Mouse (Mus musculus): ENCODE data around the gene Dstyk. TPM values are rescaled to one million over a fixed set of nuclear protein-coding genes. Genes with fewer than 3 reads are reported as not detected.

Gene Dstyk
- polyA plus RNA-seq, 1 experiment from 2014 or later: 8.5 TPM

DNA sequence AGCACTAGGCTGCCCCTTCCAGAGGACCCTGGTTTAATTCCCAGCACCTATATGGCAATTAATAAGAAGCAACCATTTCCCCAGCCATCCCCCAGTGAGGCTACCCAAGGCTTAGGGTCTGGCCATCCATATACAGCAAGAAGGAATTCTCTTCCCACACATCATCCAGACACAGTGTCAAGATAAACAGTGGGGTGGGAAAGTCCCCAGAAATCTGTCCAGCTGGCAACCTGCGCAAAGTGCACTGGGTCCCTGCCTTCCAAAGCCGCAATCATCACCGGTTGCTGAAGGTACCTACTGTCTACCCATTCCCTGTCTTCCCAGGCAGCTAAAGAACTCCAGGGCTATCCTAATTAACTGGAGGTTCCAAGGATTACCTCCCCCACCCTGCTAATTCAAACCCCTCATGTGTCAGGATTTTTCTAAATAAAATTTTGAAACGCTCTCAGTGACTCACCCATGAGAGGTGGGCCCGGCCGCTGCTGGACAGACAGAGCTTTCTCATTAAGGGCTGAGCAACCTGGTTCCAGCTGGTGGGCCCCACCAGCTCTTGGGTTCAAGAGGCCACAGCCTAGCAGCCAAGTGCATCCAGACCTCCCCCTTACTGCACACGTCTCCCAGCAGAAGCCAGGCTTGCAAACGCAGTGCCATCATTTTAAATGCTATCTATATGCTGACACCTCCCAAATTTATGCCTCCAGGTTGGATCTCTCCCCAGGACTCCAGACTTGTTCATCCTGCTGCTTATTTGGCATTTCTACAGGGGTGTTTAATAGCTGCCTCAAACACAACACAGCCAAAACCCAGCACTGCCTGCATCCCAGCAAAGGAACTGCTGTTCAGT lies 40.9 kb upstream of the Dstyk start:
- peaks cover 36% of the 10 kb centered on the region for H3K36me3 ChIP-seq
- ATAC-seq (ENCODE audit: extremely low read depth, insufficient number of reproducible peaks, low FRiP score, low TSS enrichment): no peak
- peak overlapping the region; percentile 54 for H3K9ac ChIP-seq
- no peaks in the 10 kb centered on the region for H3K27me3 ChIP-seq (replicated peaks)
- no peaks in the 10 kb centered on the region for H3K9me3 ChIP-seq
- peaks cover 66% of the 10 kb centered on the region for H3K4me1 ChIP-seq
- 64% methylated on average over 8 of the region's 8 CpGs for WGBS
- no peak overlapping the region for H3K4me3 ChIP-seq
- H3K4me2 ChIP-seq: peak overlapping the region; percentile 47
- peak overlapping the region; percentile 28; the same call in 1 of the 2 replicates for H3K27ac ChIP-seq (replicated peaks)

DNA sequence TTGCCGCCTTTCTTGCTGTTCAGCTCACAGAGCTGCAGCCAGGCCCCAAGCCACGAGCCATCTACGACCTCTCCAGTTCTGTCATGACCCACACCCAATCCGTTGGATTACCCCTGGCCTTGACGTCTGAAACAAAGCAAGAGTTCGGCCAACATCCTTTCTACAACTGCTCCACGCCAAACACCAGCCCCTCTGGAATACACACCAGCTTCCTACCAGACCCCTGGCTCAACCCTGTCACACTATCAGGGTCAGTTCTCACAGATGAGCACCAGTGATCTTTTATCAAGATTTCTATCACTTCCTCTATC lies 40.3 kb upstream of the Dstyk start:
- no peak overlapping the region for H3K4me3 ChIP-seq
- no peaks in the 10 kb centered on the region for H3K27me3 ChIP-seq (replicated peaks)
- 0 out of 2 replicates have a peak overlapping the region, but pooled peaks have one; percentile 28 for H3K27ac ChIP-seq (replicated peaks)
- peak overlapping the region; percentile 54 for H3K9ac ChIP-seq
- no peaks in the 10 kb centered on the region for H3K9me3 ChIP-seq
- WGBS: 45% methylated on average over 7 of the region's 7 CpGs
- peaks cover 62% of the 10 kb centered on the region for H3K4me1 ChIP-seq
- H3K4me2 ChIP-seq: peak overlapping the region; percentile 47
- no peak for ATAC-seq (ENCODE audit: extremely low read depth, insufficient number of reproducible peaks, low FRiP score, low TSS enrichment)
- H3K36me3 ChIP-seq: peaks cover 33% of the 10 kb centered on the region

DNA sequence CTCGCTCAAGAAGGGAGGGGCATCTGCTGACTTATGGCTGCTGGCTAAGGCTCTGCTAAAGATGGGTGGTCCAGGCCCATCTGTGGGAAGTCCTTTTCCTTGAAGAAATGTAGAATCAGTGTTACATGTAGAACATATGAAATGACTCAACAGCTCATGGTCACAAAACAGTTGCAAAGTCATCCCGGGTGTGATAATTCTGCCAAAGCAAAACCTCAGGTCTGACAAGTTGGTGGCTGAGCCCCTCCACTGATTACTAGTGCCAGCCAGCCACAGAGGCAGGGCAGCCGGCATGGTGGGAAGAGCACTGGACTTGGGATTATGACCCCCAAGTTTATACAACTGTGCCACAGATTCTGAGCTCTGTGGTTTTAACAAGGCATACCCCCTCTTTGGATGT lies 39.5 kb upstream of the Dstyk start:
- H3K4me1 ChIP-seq: peaks cover 60% of the 10 kb centered on the region
- 85% methylated on average over 3 of the region's 3 CpGs for WGBS
- ATAC-seq (ENCODE audit: extremely low read depth, insufficient number of reproducible peaks, low FRiP score, low TSS enrichment): no peak

DNA sequence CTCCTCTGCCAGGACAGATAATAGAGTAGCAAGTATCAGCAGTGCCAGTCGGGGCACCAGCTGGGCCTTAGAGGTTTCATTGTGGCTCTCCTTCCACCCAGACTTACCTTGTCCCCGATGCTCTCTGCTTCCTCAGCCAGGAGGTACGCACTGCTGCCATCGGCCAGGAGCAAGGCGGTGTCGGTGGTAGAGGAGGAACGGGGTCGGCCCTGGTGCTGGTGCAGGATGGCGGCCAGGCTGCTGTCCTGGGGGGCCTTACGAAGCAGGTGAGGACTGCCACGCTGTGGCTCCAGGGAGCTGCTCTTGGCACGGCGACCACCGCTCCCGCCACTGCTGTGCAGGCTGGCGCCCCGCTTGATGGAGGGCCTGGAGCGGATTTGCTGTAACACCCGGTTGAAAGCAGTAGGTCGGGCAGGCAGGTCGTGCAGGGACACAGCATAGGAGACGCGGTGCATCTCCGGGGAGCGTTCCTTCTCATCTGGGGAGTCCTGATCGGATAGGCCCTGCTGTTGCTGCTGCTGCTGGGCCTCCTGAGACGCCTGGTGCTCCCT lies 36.7 kb upstream of the Dstyk start:
- Histone ChIP-seq H3K27ac (replicated peaks) (no peak overlapping the region), H3K4me2 (peak overlapping the region; percentile 39; the same call in 1 of the 2 replicates), H3K36me3 (peaks cover 39% of the 10 kb centered on the region), H3K4me1 (peaks cover 52% of the 10 kb centered on the region), H3K9me3 (no peaks in the 10 kb centered on the region), H3K9ac (no peak overlapping the region), H3K4me3 (no peak overlapping the region), H3K27me3 (replicated peaks) (no peaks in the 10 kb centered on the region)
- 86% methylated on average over 27 of the region's 27 CpGs for WGBS
- ATAC-seq (ENCODE audit: extremely low read depth, insufficient number of reproducible peaks, low FRiP score, low TSS enrichment): no peak

More for the DNA sequence above, 39.5 kb upstream of the Dstyk start:
- Histone ChIP-seq H3K9ac (0 out of 2 replicates have a peak overlapping the region, but pooled peaks have one; percentile 54), H3K27ac (replicated peaks) (0 out of 2 replicates have a peak overlapping the region, but pooled peaks have one; percentile 9), H3K4me2 (peak overlapping the region; percentile 47), H3K27me3 (replicated peaks) (no peaks in the 10 kb centered on the region), H3K36me3 (peaks cover 33% of the 10 kb centered on the region), H3K9me3 (no peaks in the 10 kb centered on the region), H3K4me3 (no peak overlapping the region)

DNA sequence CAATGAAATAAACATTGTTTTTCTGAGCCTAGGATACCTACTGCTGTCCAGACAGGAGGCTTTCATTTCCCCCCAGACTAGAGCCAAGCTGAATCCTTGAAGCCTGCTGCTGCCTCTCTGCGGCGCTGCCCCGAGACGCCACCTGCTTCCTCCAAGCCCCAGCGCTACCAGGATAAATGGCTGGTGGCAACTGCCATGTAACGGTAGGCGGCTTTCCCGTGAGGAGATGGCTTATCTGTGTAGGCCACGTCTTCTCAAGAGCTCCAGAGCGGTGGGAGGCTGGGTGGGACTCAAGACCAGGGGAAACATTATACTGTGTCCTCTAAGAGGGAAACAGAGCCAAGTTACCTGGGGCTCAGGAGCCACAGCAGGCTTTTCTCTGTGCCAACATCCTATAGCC lies 35.4 kb upstream of the Dstyk start:
- WGBS: 59% methylated on average over 10 of the region's 10 CpGs
- ATAC-seq (ENCODE audit: extremely low read depth, insufficient number of reproducible peaks, low FRiP score, low TSS enrichment): peak; percentile 68; the same call in 1 of the 2 replicates
- H3K4me3 ChIP-seq: peak overlapping the region; percentile 0; the same call in 1 of the 2 replicates
- H3K27me3 ChIP-seq (replicated peaks): no peaks in the 10 kb centered on the region
- H3K36me3 ChIP-seq: peaks cover 39% of the 10 kb centered on the region
- no peaks in the 10 kb centered on the region for H3K9me3 ChIP-seq
- peak overlapping the region; percentile 39 for H3K4me2 ChIP-seq
- H3K27ac ChIP-seq (replicated peaks): no peak overlapping the region
- H3K9ac ChIP-seq: no peak overlapping the region
- peaks cover 47% of the 10 kb centered on the region for H3K4me1 ChIP-seq

DNA sequence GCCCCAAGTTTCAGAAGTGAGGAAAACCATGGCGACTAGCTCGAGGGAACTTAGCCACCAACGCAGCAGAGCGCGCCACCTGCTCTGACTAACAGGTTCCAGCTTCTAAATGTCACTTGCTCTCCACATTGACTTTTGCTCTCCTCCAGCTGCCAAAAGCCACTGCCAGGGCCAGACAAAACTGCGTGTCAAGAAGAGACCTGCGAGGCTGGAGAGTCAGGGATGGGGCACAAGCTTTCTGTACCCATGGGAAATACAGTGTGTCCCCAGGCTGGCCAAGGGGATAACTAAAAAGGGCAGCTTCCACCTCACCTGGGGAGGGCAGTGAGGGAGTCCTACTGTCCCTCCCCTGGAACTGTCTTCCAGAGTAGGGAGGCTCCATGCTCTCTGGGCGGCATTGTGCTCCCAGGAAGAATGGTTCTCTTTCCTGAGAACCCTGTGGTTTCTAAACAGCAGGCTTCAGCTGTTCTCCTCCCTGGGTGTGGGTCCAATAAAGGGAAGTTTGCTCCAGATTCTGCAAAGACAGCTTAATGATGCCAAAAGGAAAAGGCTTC lies 33.3 kb upstream of the Dstyk start:
- Histone ChIP-seq H3K9ac (peak overlapping the region; percentile 56; the same call in 1 of the 2 replicates), H3K4me2 (peak overlapping the region; percentile 92; the same call in 1 of the 2 replicates), H3K4me3 (no peak overlapping the region), H3K9me3 (no peaks in the 10 kb centered on the region), H3K36me3 (peaks cover 26% of the 10 kb centered on the region), H3K27me3 (replicated peaks) (no peaks in the 10 kb centered on the region), H3K4me1 (peaks cover 54% of the 10 kb centered on the region), H3K27ac (replicated peaks) (no peak overlapping the region)
- no peak for ATAC-seq (ENCODE audit: extremely low read depth, insufficient number of reproducible peaks, low FRiP score, low TSS enrichment)
- 92% methylated on average over 8 of the region's 8 CpGs for WGBS

DNA sequence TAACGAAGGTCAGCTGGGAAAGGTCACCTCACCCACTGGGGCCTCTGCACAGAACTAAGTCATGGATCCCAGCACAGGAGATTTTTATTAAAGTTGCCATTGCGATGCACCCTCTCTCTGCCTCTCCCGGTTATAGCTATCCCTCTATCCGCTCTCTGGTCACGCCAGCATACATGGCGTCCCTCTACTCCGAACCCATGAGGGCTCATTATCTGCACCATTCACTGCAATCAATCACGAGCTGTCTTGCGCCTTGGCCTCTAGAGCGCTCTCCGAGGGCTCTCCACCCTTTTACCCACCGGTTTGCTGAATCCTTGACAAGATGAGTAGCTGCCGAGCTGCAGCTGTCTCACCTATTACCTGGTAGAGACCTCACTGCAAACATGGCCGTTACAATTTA lies 32.1 kb upstream of the Dstyk start:
- Histone ChIP-seq H3K36me3 (peaks cover 14% of the 10 kb centered on the region), H3K9ac (peak overlapping the region; percentile 56; the same call in 1 of the 2 replicates), H3K4me3 (0 out of 2 replicates have a peak overlapping the region, but pooled peaks have one; percentile 8), H3K4me1 (peaks cover 66% of the 10 kb centered on the region), H3K4me2 (peak overlapping the region; percentile 92), H3K27me3 (replicated peaks) (no peaks in the 10 kb centered on the region), H3K27ac (replicated peaks) (no peak overlapping the region), H3K9me3 (no peaks in the 10 kb centered on the region)
- no peak for ATAC-seq (ENCODE audit: extremely low read depth, insufficient number of reproducible peaks, low FRiP score, low TSS enrichment)
- 49% methylated on average over 14 of the region's 14 CpGs for WGBS

DNA sequence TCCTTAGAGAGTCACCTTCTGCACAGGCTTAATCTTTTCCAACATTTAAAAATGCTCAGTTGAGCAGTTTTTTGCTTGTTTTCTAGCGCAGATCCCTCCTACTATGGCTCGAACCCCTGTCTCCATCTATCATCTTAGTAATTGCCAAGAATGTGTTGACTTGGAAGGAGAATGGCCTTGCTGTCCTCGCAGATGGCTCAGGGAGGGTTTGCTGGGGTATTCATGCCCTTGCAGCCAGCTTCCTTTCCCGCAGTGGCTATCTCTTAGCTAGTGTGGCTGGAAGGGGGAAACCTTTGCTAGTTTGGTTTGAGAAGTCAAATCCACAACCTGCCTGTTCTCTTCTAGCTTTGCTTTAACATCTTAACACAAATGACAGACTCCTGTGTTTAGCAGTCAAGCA lies 31.6 kb upstream of the Dstyk start:
- H3K4me2 ChIP-seq: peak overlapping the region; percentile 92
- H3K27me3 ChIP-seq (replicated peaks): no peaks in the 10 kb centered on the region
- 64% methylated on average over 4 of the region's 4 CpGs for WGBS
- 0 out of 2 replicates have a peak overlapping the region, but pooled peaks have one; percentile 8 for H3K4me3 ChIP-seq
- H3K9ac ChIP-seq: no peak overlapping the region
- no peaks in the 10 kb centered on the region for H3K9me3 ChIP-seq
- no peak for ATAC-seq (ENCODE audit: extremely low read depth, insufficient number of reproducible peaks, low FRiP score, low TSS enrichment)
- peaks cover 10% of the 10 kb centered on the region for H3K36me3 ChIP-seq
- no peak overlapping the region for H3K27ac ChIP-seq (replicated peaks)
- peaks cover 70% of the 10 kb centered on the region for H3K4me1 ChIP-seq

DNA sequence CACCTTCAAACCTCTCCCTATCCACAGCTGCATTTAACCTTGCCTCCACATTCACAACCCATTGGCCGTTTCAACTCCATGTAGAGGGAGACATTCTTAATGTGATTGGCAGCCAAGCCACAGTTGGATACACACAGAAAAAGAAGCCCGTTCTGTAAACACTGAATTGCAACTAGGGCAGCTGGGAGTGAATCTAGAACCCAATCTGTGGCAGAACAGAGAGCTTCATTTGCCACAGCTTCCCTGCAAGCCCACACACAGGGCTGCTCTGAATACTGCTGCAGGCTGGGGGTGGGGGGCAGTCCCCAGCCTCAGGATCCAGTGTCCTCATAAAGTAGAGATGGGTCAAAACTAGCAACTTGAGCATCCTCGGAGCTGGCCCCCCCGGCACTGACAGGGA lies 31.1 kb upstream of the Dstyk start:
- ATAC-seq (ENCODE audit: extremely low read depth, insufficient number of reproducible peaks, low FRiP score, low TSS enrichment): no peak
- H3K4me3 ChIP-seq: no peak overlapping the region
- no peaks in the 10 kb centered on the region for H3K27me3 ChIP-seq (replicated peaks)
- WGBS: 87% methylated on average over 4 of the region's 4 CpGs
- no peak overlapping the region for H3K27ac ChIP-seq (replicated peaks)
- no peaks in the 10 kb centered on the region for H3K9me3 ChIP-seq
- H3K36me3 ChIP-seq: peaks cover 6% of the 10 kb centered on the region; the same call in 1 of the 2 replicates
- H3K9ac ChIP-seq: no peak overlapping the region
- H3K4me1 ChIP-seq: peaks cover 73% of the 10 kb centered on the region
- H3K4me2 ChIP-seq: peak overlapping the region; percentile 92

DNA sequence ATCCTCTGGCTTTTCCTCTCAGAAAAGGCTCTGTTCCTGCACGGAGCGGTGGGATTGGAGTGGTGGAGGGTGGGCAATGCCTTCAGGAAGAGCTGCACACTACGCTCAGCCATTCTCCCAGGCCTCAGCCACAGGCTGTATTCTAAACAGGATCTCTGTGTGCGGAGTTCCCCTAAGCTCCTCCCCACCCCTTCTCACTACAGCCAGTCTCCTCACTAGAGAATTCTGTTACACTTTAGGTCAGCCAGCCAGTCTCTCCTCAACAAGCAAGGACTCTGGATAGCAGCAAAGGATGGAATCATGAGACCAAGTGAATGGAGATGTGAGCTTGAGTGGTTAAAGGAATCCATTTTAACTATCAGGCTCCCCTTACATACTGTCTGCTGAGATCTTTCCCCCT lies 29.4 kb upstream of the Dstyk start:
- 12% methylated on average over 4 of the region's 4 CpGs for WGBS
- H3K4me3 ChIP-seq: peak overlapping the region; percentile 81

More for the DNA sequence above, 29.4 kb upstream of the Dstyk start:
- peaks cover 67% of the 10 kb centered on the region for H3K4me1 ChIP-seq
- H3K36me3 ChIP-seq: peaks cover 6% of the 10 kb centered on the region; the same call in 1 of the 2 replicates
- peak overlapping the region; percentile 92 for H3K4me2 ChIP-seq
- peak overlapping the region; percentile 77 for H3K27ac ChIP-seq (replicated peaks)
- ATAC-seq (ENCODE audit: extremely low read depth, insufficient number of reproducible peaks, low FRiP score, low TSS enrichment): peak; percentile 56
- H3K27me3 ChIP-seq (replicated peaks): no peaks in the 10 kb centered on the region
- H3K9me3 ChIP-seq: no peaks in the 10 kb centered on the region
- H3K9ac ChIP-seq: peak overlapping the region; percentile 91

All from heart, embryonic 13.5 days (tissue).